Mouse (Mus musculus) spleen, postnatal 10 days (tissue): Measurements from ENCODE around the gene Lce1l.
"Not testable (repeated sequence)": the region's sequence is repeated elsewhere in the genome, so short reads cannot be mapped to it uniquely, and the experiment has no call there.

Experiments used
- DNase-seq, 2 experiments: peaks; one replicate each; pipeline ENCODE4 v3.0.0; 2021 to 2022; ENCODE audit warnings: low spot score in 2 of 2

Gene Lce1l

DNA sequence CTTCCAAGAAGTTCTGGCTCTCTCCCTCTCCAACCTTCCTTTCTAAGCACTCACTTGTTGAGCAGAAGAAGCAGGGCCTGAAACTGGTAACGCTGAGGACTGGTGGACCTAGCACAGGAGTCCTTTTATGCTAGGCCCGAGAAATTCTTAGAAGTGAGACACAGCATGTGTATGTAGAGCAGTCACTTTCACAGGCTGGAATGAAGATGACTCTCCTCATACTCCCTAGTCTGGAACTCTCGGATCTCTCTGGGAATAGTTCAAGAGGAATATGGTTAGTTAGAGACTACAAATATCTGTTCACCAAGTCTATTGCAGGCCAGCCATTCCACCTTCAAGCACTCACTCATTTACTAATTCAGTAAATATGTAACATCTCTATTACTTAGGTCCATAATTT lies at the start of gene Lce1l:
Gene Lce1l, minus strand, starts transcription at position 101 of the 400 bp plus-strand sequence.
- no peak for DNase-seq

DNA sequence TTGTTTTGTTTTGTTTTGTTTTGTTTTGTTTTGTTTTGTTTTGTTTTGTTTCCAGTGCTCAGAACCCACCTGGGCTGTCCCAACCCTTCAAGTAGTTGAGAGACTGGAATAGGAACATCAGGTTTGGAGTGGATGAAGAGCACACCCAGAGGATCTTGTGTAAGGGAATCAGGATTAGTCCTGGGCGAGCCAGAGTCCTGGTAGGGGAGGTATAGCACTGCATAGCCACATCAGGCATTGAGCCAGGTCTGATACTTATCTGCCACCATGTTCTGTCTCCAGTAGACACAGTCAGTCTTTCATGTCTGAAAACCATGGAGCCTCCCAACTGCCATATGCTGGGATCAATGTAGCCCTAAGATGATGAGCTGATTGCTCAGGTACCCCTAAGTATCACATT lies 43.4 kb upstream of the Lce1l start:
- DNase-seq, result no peak

DNA sequence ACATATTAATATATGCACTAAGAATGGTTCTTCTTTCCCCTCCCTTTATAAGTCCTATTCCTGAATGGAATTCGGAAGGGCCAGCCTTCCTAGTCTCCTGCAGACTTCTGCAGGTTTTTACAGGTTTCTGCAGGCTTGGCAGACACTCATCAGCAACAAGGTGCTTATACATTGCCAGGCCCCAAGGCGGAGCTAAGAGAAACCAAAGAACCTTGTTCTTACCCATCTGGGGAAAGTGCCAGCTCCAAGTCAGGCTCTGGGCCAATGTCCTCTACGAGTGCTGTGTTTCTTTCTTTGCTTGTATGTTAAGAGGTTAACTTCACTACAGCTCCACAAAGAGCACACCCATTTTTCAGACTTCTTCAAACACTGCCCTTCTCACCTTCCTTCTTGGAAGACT lies 43.0 kb upstream of the Lce1l start:
- no peak for DNase-seq

DNA sequence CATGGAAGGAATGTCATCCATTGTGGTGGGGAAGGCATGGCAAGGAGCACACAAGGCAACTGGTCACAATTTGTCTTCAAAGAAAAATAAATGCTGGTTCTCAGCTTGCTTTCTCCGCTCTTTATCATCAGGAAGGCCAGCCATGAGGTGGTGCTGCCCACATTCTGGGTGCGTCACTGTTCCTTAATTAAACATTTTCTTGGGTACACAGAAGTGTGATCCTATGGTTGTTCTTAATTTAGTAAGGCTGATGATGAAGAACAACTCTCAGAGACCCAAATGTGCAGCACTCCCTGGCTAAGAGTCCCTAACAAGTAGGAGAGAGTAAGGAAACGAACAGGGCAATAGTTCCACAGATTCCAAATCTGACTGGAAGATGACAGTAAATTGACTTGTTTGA lies 23.1 kb upstream of the Lce1l start:
- DNase-seq, result no peak

DNA sequence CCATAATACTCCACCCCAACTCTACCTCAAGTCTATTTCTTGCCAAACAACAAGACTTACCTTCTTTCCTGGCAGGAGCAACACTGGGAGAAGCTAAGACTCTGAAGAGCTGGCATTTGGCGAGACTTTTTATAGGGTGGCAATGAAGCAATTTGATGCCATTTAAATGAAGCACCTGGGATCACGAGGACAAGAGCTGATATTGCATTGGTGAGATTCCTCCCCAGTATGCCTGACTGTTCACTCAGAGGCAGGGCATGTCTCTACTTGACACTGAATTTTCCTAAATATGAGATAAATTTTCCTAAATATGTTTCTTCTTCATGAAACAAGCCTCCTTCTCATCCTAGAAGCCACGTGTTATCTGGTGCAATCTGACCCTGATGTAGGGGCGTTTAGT lies 19.0 kb upstream of the Lce1l start, which contains the start of gene 2310050C09Rik:
Gene 2310050C09Rik, minus strand, starts transcription at position 101 of the 400 bp plus-strand sequence.
- no peak for DNase-seq

DNA sequence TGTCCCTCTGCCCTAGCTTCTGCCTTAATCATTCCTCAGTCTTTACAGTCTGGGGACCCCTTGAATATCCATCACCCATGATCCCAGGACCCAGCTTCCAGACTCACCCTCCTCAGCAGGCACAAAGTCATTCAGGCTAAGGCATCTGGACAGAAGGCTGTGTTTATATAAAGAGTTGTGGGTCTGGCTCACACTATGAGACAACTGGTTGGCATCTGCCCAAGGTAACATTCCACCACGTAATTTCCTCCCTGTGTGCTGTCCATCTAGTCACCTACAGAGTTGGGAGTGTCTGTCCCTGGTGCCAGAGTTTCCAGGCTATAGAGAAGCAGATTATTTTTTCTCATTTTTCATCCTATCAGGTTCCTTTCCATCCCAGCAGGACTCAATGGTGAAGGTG lies 24.0 kb downstream of the Lce1l start, which contains the start of gene Kprp:
Gene Kprp, minus strand, starts transcription at position 140 of the 400 bp plus-strand sequence.
- DNase-seq, result no peak

DNA sequence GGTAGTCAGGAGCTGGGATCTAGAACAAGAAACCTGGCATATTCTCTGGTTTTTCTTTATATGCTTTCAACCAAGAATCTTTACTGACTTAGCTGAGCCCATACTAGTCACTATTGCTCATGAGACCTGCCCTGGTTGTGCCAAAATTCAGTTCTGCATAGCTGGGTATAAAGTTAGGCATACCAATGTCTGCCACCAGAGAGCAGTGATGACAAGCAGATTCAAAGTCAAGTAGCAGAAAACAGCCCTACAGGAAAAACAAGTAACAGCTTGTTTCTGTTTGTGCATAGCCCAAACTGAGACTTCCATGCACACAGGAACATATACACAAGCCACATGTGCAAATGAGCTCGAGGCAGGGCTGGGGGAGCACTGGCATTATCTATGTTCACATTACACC lies 25.3 kb downstream of the Lce1l start:
- DNase-seq, result no peak

DNA sequence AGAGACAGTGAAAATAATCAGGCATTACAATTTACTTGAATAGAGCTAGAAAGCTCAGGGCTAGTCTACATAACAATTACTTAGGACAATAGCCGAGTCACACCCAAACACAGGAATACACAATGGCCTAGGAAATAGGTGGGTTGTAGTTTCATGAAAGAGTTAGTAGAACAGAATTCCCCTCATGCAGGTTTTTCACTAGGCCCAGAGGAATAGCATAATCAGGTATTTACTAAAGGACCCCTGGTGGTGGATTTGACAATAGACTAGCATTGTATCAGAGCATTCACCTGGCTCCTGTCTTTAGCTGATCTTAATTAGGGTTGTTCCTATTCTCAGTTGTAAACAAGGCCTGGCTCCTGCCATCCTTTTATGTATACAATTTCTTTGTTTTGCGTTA lies 35.0 kb downstream of the Lce1l start:
- not testable (repeated sequence) for DNase-seq

DNA sequence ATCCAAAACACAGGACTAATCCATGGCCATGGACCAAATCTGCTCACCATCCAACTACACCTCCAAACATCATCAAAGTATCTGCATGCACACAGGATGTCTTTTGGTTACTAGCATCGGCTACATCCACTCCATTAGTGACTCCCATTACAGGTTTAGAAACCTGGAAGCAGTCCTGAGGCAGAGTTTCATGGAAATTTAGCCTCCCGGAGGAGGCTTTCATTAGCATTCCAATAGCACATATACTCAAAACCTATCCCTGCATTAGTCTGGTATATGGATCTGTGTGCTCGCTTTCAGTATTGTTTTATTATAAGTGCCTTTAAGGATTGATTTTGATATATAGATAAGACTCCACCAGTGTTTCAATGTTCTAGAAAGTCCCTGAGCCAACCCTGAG lies 35.5 kb downstream of the Lce1l start:
- no peak for DNase-seq

DNA sequence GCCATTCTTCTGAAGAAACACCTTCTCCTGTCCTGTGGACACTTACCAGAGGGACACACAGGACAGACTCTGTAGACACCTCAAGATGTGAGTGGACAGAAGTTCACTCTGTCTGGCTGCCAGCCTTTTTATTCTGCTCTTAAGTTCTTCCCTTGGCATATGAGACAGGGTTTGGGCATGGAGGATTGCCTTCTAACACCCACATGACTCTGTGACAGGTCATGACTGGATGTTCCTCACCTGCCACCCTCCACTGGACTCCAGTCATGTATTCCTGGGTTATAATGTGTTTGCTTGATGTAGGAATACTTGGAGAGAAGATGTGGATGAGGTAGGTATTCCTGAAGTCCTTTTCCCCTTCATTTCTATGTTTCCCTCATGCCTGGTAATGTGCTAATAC lies 43.3 kb downstream of the Lce1l start, which contains the start of gene Lce1k:
Gene Lce1k, minus strand, starts transcription at position 101 of the 400 bp plus-strand sequence.
- DNase-seq, result no peak
